Comparison of ENCODE assay signal across 9 mouse cellular contexts in the genomic region with DNA sequence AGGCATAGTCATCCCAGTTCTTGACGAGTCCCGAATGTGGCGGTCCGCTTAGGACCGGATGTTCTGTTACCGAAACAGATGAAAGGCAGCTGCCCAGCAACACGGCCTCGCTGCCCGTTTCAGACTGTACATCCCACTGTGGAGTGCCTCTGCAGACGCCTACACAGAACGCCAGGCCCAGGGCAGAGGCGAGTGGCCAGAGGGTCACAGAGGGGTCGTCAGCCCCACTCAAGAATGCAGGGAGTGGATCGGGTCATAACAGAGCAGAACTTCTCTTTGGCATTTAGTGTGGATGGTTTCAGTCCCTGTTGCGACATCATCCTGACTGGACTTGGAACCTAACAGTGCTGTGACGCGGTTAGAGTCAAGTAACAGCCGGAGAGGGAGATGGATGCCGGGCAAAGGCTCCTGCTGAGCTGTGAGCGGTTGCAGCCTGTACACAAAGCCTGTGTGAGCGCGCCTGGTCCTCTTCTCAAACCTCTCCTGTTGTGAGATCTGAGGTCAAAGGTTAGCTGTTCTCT.
A peak's percentile ranks its signal among the peaks of the same experiment; 100 is the strongest.
DNase-seq lines count a peak whose midpoint lies in the region; ATAC-seq and TF ChIP-seq lines count a peak whose summit lies in the region.
"Had no signal": no experiment of that assay in that cellular context is flagged by ENCODE, and none has a peak within 500 bp of the region (broad histone marks: within the 10 kb centered on the region; RNA-seq: fewer than 3 reads in every experiment).

No protein-coding gene starts in this region.

- WGBS in lung, embryonic 14.5 days: 32% methylated on average over 22 of the region's 22 CpGs
- 48% methylated on average over 22 of the region's 22 CpGs for WGBS in stomach, postnatal 0 days
- 61% methylated on average over 22 of the region's 22 CpGs for WGBS in forebrain, embryonic 14.5 days

- 0 out of 2 replicates have a peak overlapping the region, but pooled peaks have one; percentile 6 for H3K9ac ChIP-seq in lung, embryonic 14.5 days
- H3K9ac ChIP-seq in stomach, postnatal 0 days (ENCODE audit: low read length): no peak overlapping the region
- H3K9ac ChIP-seq in forebrain, embryonic 14.5 days (ENCODE audit: low read length): no peak overlapping the region
- H3K9ac ChIP-seq: midbrain, embryonic 12.5 days had no signal

- H3K9me3 ChIP-seq in lung, embryonic 14.5 days (ENCODE audit: low read depth, low read length): no peaks in the 10 kb centered on the region
- no peaks in the 10 kb centered on the region for H3K9me3 ChIP-seq in stomach, postnatal 0 days (ENCODE audit: control insufficient read depth, low read length)
- no peaks in the 10 kb centered on the region for H3K9me3 ChIP-seq in forebrain, embryonic 14.5 days (replicated peaks; ENCODE audit: control insufficient read depth, low read length)
- H3K9me3 ChIP-seq: midbrain, embryonic 12.5 days had no signal

- H3K4me1 ChIP-seq in lung, embryonic 14.5 days (ENCODE audit: insufficient read depth): peaks cover 20% of the 10 kb centered on the region
- no peaks in the 10 kb centered on the region; the same call in 1 of the 2 replicates for H3K4me1 ChIP-seq in stomach, postnatal 0 days (replicated peaks; ENCODE audit: control insufficient read depth, insufficient read depth)
- H3K4me1 ChIP-seq in forebrain, embryonic 14.5 days (ENCODE audit: control insufficient read depth, insufficient read depth, low read length): no peaks in the 10 kb centered on the region
- H3K4me1 ChIP-seq: midbrain, embryonic 12.5 days had no signal

- ATAC-seq in lung, embryonic 14.5 days (ENCODE audit: insufficient read depth): peak; percentile 70
- ATAC-seq in stomach, postnatal 0 days (ENCODE audit: low FRiP score, low TSS enrichment): peak; percentile 82
- ATAC-seq in forebrain, embryonic 14.5 days: no peak

- TF ChIP-seq EP300 in stomach, postnatal 0 days (optimal IDR thresholded peaks at IDR 0.05): no peak

- no peak overlapping the region for H3K4me3 ChIP-seq in lung, embryonic 14.5 days (ENCODE audit: low read depth, low read length)
- no peak overlapping the region for H3K4me3 ChIP-seq in stomach, postnatal 0 days (ENCODE audit: low read depth, low read length)
- H3K4me3 ChIP-seq in forebrain, embryonic 14.5 days (ENCODE audit: low read depth, low read length): no peak overlapping the region
- H3K4me3 ChIP-seq: midbrain, embryonic 12.5 days had no signal

- peak overlapping the region; percentile 87 for H3K27ac ChIP-seq in lung, embryonic 14.5 days (ENCODE audit: low read depth)
- H3K27ac ChIP-seq in stomach, postnatal 0 days (replicated peaks): peak overlapping the region; percentile 85
- H3K27ac ChIP-seq in forebrain, embryonic 14.5 days (ENCODE audit: low read depth, low read length): no peak overlapping the region
- H3K27ac ChIP-seq: midbrain, embryonic 12.5 days had no signal

- H3K27me3 ChIP-seq in lung, embryonic 14.5 days (ENCODE audit: insufficient read depth, low read length): no peaks in the 10 kb centered on the region
- H3K27me3 ChIP-seq in stomach, postnatal 0 days (ENCODE audit: control insufficient read depth, insufficient read depth, low read length): no peaks in the 10 kb centered on the region
- peaks cover 12% of the 10 kb centered on the region for H3K27me3 ChIP-seq in forebrain, embryonic 14.5 days (replicated peaks; ENCODE audit: control insufficient read depth, insufficient read depth, low read length)

- DNase-seq in adrenal gland, adult 2 months: peak; percentile 65
- DNase-seq in gastrocnemius, postnatal 14 days: peak; percentile 58
- DNase-seq in kidney, adult 8-10 months: peak; percentile 33 to 38
- DNase-seq in lung, embryonic 14.5 days: peak; percentile 83
- peak; percentile 40 for DNase-seq in stomach, postnatal 0 days (ENCODE audit: low spot score)
- no peak for DNase-seq in layer of hippocampus, adult 11-12 months (ENCODE audit: low spot score)
- DNase-seq in forebrain, embryonic 14.5 days (ENCODE audit: low spot score): no peak
- DNase-seq in right cerebral cortex, adult 2 months (ENCODE audit: low spot score in 2 of 2): no peak

- H3K36me3 ChIP-seq in lung, embryonic 14.5 days (ENCODE audit: insufficient read depth): no peaks in the 10 kb centered on the region
- H3K36me3 ChIP-seq in stomach, postnatal 0 days (ENCODE audit: control insufficient read depth, insufficient read depth, low read length): no peaks in the 10 kb centered on the region
- H3K36me3 ChIP-seq in forebrain, embryonic 14.5 days (ENCODE audit: control insufficient read depth, insufficient read depth, low read length): no peaks in the 10 kb centered on the region
- H3K36me3 ChIP-seq: midbrain, embryonic 12.5 days had no signal

- no peak for TF ChIP-seq CTCF in lung, embryonic 14.5 days (IDR thresholded peaks at IDR 0.05; ENCODE audit: low read depth)
- no peak for TF ChIP-seq CTCF in stomach, postnatal 0 days (IDR thresholded peaks at IDR 0.05; ENCODE audit: low read depth)

- peak overlapping the region; percentile 12; the same call in 1 of the 2 replicates for H3K4me2 ChIP-seq in lung, embryonic 14.5 days
- no peak overlapping the region for H3K4me2 ChIP-seq in stomach, postnatal 0 days (replicated peaks; ENCODE audit: low read depth)
- no peak overlapping the region for H3K4me2 ChIP-seq in forebrain, embryonic 14.5 days (ENCODE audit: low read length)
- H3K4me2 ChIP-seq: midbrain, embryonic 12.5 days had no signal

- intact Hi-C loops in gastrocnemius, postnatal 14 days (cut with DNase I; ENCODE audit: low total_unique reads): no loop called here

Comparison
In these comparisons a context has a peak if more than half of its experiments do, and no peak if none do; other contexts are left out.
1. DNase-seq: peak in adrenal gland, adult 2 months (single experiment), gastrocnemius, postnatal 14 days (single experiment), kidney, adult 8-10 months (2 of 2), lung, embryonic 14.5 days (single experiment) and stomach, postnatal 0 days (single experiment); none in layer of hippocampus, adult 11-12 months (single experiment), forebrain, embryonic 14.5 days (single experiment) and right cerebral cortex, adult 2 months (0 of 2).